Mouse (Mus musculus) intestine, embryonic 15.5 days (tissue): ENCODE measurements at regions not wholly inside any gene's neighbourhood (a gene's known extent, or its start where the extent isn't known, plus 50 kb on each side); places are given as distances from the start of the nearest gene placed in this dataset.

Experiments
- ATAC-seq: fragments of 200-750 bp; cut with Nextera tagmentation; 2 replicates; pipeline ENCODE4 v1.8.0; 2017; ENCODE audit warnings: moderate TSS enrichment, moderate library complexity
- H3K27ac ChIP-seq: fragments of 300-500 bp; sonication (generic); 2 replicates; pipeline ENCODE4 v1.5.1; 2015; ENCODE audit warnings: mild to moderate bottlenecking, inconsistent platforms
- H3K27me3 ChIP-seq: fragments of 300-500 bp; sonication (generic); replicated peaks from 2 replicates; pipeline ENCODE4 v1.6.1; 2015; ENCODE audit warnings: inconsistent platforms
- H3K36me3 ChIP-seq: fragments of 300-500 bp; sonication (generic); 2 replicates; pipeline ENCODE4 v1.6.1; 2015; ENCODE audit warnings: inconsistent platforms
- H3K4me1 ChIP-seq: fragments of 300-500 bp; sonication (generic); replicated peaks from 2 replicates; pipeline ENCODE4 v1.6.1; 2015; ENCODE audit warnings: inconsistent platforms
- H3K4me2 ChIP-seq: fragments of 300-500 bp; sonication (generic); replicated peaks from 2 replicates; pipeline ENCODE4 v1.6.1; 2015; ENCODE audit warnings: mild to moderate bottlenecking, inconsistent platforms
- H3K4me3 ChIP-seq: fragments of 300-500 bp; sonication (generic); replicated peaks from 2 replicates; pipeline ENCODE4 v1.5.1; 2015; ENCODE audit warnings: inconsistent platforms
- H3K9ac ChIP-seq: fragments of 300-500 bp; sonication (generic); 2 replicates; pipeline ENCODE4 v1.6.1; 2015; ENCODE audit warnings: inconsistent platforms
- H3K9me3 ChIP-seq: fragments of 300-500 bp; sonication (generic); 2 replicates; pipeline ENCODE4 v1.6.1; 2016; ENCODE audit warnings: inconsistent platforms
- WGBS: fragments of 180-500 bp; shearing (Covaris S2); methylation state at CpG from one replicate; pipeline ENCODE4 v1.1.7; 2015; 5-methylcytosine and 5-hydroxymethylcytosine counted together

GRCm38 (mm10) chr6:54754810-54755209 lies 61.9 kb upstream of the Znrf2 start:
- no peak for ATAC-seq
- no peak overlapping the region for H3K4me3 ChIP-seq

GRCm38 (mm10) chr6:54757511-54757911 lies 59.2 kb upstream of the Znrf2 start:
- Histone ChIP-seq H3K27ac (no peak overlapping the region), H3K4me2 (no peak overlapping the region), H3K4me1 (peaks cover 8% of the 10 kb centered on the region; the same call in 1 of the 2 replicates), H3K27me3 (no peaks in the 10 kb centered on the region), H3K9ac (no peak overlapping the region), H3K4me3 (no peak overlapping the region), H3K9me3 (no peaks in the 10 kb centered on the region), H3K36me3 (no peaks in the 10 kb centered on the region)
- 37% methylated on average over 5 of the region's 5 CpGs for WGBS
- ATAC-seq, result no peak

More at GRCm38 (mm10) chr6:54754810-54755209, 61.9 kb upstream of the Znrf2 start:
- Histone ChIP-seq H3K9me3 (no peaks in the 10 kb centered on the region), H3K4me1 (peaks cover 4% of the 10 kb centered on the region; the same call in 1 of the 2 replicates), H3K36me3 (no peaks in the 10 kb centered on the region), H3K27ac (no peak overlapping the region), H3K27me3 (no peaks in the 10 kb centered on the region), H3K9ac (no peak overlapping the region), H3K4me2 (no peak overlapping the region)
- WGBS, result 89% methylated on average over 2 of the region's 2 CpGs

GRCm38 (mm10) chr6:54758112-54758511 lies 58.6 kb upstream of the Znrf2 start:
- Histone ChIP-seq H3K36me3 (no peaks in the 10 kb centered on the region), H3K9me3 (no peaks in the 10 kb centered on the region), H3K27me3 (no peaks in the 10 kb centered on the region), H3K4me1 (peaks cover 8% of the 10 kb centered on the region; the same call in 1 of the 2 replicates), H3K4me2 (no peak overlapping the region), H3K9ac (no peak overlapping the region), H3K4me3 (no peak overlapping the region), H3K27ac (no peak overlapping the region)
- no peak for ATAC-seq
- 31% methylated on average over 2 of the region's 2 CpGs for WGBS

- Histone ChIP-seq H3K4me1 (peaks cover 8% of the 10 kb centered on the region; the same call in 1 of the 2 replicates), H3K4me2 (no peak overlapping the region), H3K9me3 (no peaks in the 10 kb centered on the region), H3K27me3 (no peaks in the 10 kb centered on the region), H3K9ac (no peak overlapping the region), H3K4me3 (no peak overlapping the region), H3K36me3 (no peaks in the 10 kb centered on the region), H3K27ac (no peak overlapping the region)
- ATAC-seq, result no peak
- 54% methylated on average over 8 of the region's 8 CpGs for WGBS
Measured at GRCm38 (mm10) chr6:54759263-54759662, 57.5 kb upstream of the Znrf2 start.

GRCm38 (mm10) chr6:54759942-54760498 lies 56.7 kb upstream of the Znrf2 start:
- no peak overlapping the region for H3K4me3 ChIP-seq
- H3K27me3 ChIP-seq, result no peaks in the 10 kb centered on the region
- 4% methylated on average over 11 of the region's 11 CpGs for WGBS

GRCm38 (mm10) chr6:54760541-54760940 lies 56.2 kb upstream of the Znrf2 start:
- Histone ChIP-seq H3K4me3 (no peak overlapping the region), H3K9me3 (no peaks in the 10 kb centered on the region), H3K4me1 (peaks cover 8% of the 10 kb centered on the region; the same call in 1 of the 2 replicates), H3K27ac (no peak overlapping the region), H3K27me3 (no peaks in the 10 kb centered on the region), H3K36me3 (no peaks in the 10 kb centered on the region), H3K9ac (no peak overlapping the region), H3K4me2 (no peak overlapping the region)
- 46% methylated on average over 2 of the region's 2 CpGs for WGBS
- no peak for ATAC-seq

More at GRCm38 (mm10) chr6:54759942-54760498, 56.7 kb upstream of the Znrf2 start:
- no peak overlapping the region for H3K27ac ChIP-seq
- no peaks in the 10 kb centered on the region for H3K9me3 ChIP-seq
- peak overlapping the region; percentile 46 for H3K4me2 ChIP-seq
- H3K4me1 ChIP-seq, result peaks cover 8% of the 10 kb centered on the region; the same call in 1 of the 2 replicates
- peak; percentile 71 for ATAC-seq
- H3K9ac ChIP-seq, result no peak overlapping the region
- no peaks in the 10 kb centered on the region for H3K36me3 ChIP-seq

- ATAC-seq, result no peak
- Histone ChIP-seq H3K4me2 (no peak overlapping the region), H3K4me1 (peaks cover 8% of the 10 kb centered on the region; the same call in 1 of the 2 replicates), H3K4me3 (no peak overlapping the region), H3K9ac (no peak overlapping the region), H3K36me3 (no peaks in the 10 kb centered on the region), H3K27me3 (no peaks in the 10 kb centered on the region), H3K27ac (no peak overlapping the region), H3K9me3 (no peaks in the 10 kb centered on the region)
- 67% methylated on average over 5 of the region's 5 CpGs for WGBS
Measured at GRCm38 (mm10) chr6:54762021-54762420, 54.7 kb upstream of the Znrf2 start.

GRCm38 (mm10) chr6:54762499-54762898 lies 54.2 kb upstream of the Znrf2 start:
- Histone ChIP-seq H3K9ac (no peak overlapping the region), H3K36me3 (no peaks in the 10 kb centered on the region), H3K4me2 (no peak overlapping the region), H3K9me3 (no peaks in the 10 kb centered on the region), H3K27me3 (no peaks in the 10 kb centered on the region), H3K4me3 (no peak overlapping the region), H3K27ac (no peak overlapping the region), H3K4me1 (peaks cover 8% of the 10 kb centered on the region; the same call in 1 of the 2 replicates)
- WGBS, result 35% methylated on average over 5 of the region's 5 CpGs
- ATAC-seq, result peak; percentile 42; the same call in 1 of the 2 replicates

GRCm38 (mm10) chr6:54763669-54764068 lies 53.0 kb upstream of the Znrf2 start:
- peak; percentile 69 for ATAC-seq
- Histone ChIP-seq H3K27ac (no peak overlapping the region), H3K4me1 (peaks cover 5% of the 10 kb centered on the region; the same call in 1 of the 2 replicates), H3K9ac (no peak overlapping the region), H3K4me2 (no peak overlapping the region), H3K27me3 (no peaks in the 10 kb centered on the region), H3K9me3 (no peaks in the 10 kb centered on the region), H3K4me3 (no peak overlapping the region), H3K36me3 (no peaks in the 10 kb centered on the region)
- WGBS, result 57% methylated on average over 4 of the region's 4 CpGs

- no peak overlapping the region for H3K9ac ChIP-seq
- no peaks in the 10 kb centered on the region for H3K27me3 ChIP-seq
- no peak overlapping the region for H3K4me3 ChIP-seq
- no peak overlapping the region for H3K27ac ChIP-seq
- H3K4me1 ChIP-seq, result no peaks in the 10 kb centered on the region
- H3K4me2 ChIP-seq, result no peak overlapping the region
- 78% methylated on average over 2 of the region's 2 CpGs for WGBS
- no peaks in the 10 kb centered on the region for H3K36me3 ChIP-seq
- no peak for ATAC-seq
- no peaks in the 10 kb centered on the region for H3K9me3 ChIP-seq
Measured at GRCm38 (mm10) chr6:54765715-54766114, 51.0 kb upstream of the Znrf2 start.

- H3K4me1 ChIP-seq, result no peaks in the 10 kb centered on the region
- H3K36me3 ChIP-seq, result no peaks in the 10 kb centered on the region
- no peaks in the 10 kb centered on the region for H3K9me3 ChIP-seq
- no peak overlapping the region for H3K4me3 ChIP-seq
- WGBS, result 80% methylated on average over 5 of the region's 5 CpGs
- ATAC-seq, result no peak
- no peaks in the 10 kb centered on the region for H3K27me3 ChIP-seq
- H3K27ac ChIP-seq, result no peak overlapping the region
- H3K9ac ChIP-seq, result no peak overlapping the region
- H3K4me2 ChIP-seq, result no peak overlapping the region
Measured at GRCm38 (mm10) chr6:54766485-54767112, 50.1 kb upstream of the Znrf2 start.
